Mouse (Mus musculus): ENCODE results near the gene Prrc2b.

- TF ChIP-seq FLI1 (IDR thresholded peaks at IDR 0.05; ENCODE audit: low read length) (no peak), GATA1 (IDR thresholded peaks at IDR 0.05; ENCODE audit: borderline replicate concordance, low read length) (no peak)
Observed at GRCm38 (mm10) chr2:32242986-32243385, 92.1 kb downstream of the Prrc2b start.

Data from megakaryocyte, embryonic 14.5 days (primary cell).